Mouse (Mus musculus): ENCODE measurements around the gene Csnk1e. TPM values are rescaled to one million over a fixed set of nuclear protein-coding genes. Genes with fewer than 3 reads are reported as not detected.
A peak's percentile ranks its signal among the peaks of the same experiment; 100 is the strongest.

The Csnk1e gene
- polyA plus RNA-seq, 1 experiment from 2014 or later, result 64.3 TPM

DNA sequence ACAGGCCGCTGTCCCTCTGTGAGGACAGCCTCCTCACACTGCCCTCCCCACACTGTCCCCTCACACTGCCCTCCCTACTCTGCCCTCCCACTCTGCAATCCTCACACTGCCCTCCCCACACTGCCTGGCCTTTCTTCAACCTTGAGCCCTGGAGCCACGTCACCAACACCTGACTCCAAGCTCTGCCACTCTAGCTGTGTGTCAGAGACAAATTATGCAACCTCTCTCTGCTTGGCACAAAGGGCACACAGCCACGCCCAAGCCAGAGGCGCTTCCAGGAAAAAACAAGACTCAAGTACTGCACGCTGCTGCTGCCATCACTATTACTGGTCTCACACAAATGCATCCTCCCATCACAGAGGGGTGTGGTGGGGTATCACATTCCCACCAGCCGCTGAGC, 64.9 kb downstream of the Csnk1e start:
- Histone ChIP-seq H3K4me3 (ENCODE audit: low read depth, low read length) (no peak overlapping the region), H3K4me2 (replicated peaks; ENCODE audit: low read depth, low read length) (no peak overlapping the region), H3K27ac (ENCODE audit: low read length) (no peak overlapping the region), H3K9me3 (ENCODE audit: control insufficient read depth, low read depth, low read length) (no peaks in the 10 kb centered on the region), H3K27me3 (ENCODE audit: control insufficient read depth, insufficient read depth, low read length) (no peaks in the 10 kb centered on the region), H3K36me3 (ENCODE audit: control insufficient read depth, insufficient read depth, low read length) (peaks cover under 1% of the 10 kb centered on the region; the same call in 1 of the 2 replicates), H3K9ac (replicated peaks; ENCODE audit: low read depth, low read length) (no peak overlapping the region), H3K4me1 (ENCODE audit: control insufficient read depth, insufficient read depth, low read length) (peaks cover 59% of the 10 kb centered on the region)
- WGBS, result 73% methylated on average over 6 of the region's 6 CpGs
- no peak; the same call in 1 of the 2 replicates for ATAC-seq (ENCODE audit: insufficient number of reproducible peaks, insufficient read depth, low FRiP score, low read depth)

DNA sequence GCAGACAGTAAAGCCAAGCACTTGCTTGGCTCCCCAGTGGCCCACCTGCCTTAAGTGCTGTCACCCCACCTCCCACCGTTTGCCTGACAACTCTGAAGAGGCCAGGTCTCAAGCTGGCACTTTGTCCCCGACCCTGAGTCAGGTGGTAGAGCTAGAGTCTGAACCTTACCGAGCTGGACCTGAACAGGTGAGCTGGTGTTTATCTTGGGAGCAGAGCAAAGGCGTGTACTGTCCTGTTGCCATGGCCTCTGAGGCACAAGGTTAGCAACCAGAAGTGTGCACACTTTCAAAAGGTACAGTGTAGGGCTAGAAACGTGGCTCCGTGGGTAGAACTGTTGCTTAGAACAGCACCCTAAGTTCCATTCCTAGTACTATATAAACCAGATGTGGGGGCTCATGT, 67.2 kb downstream of the Csnk1e start:
- H3K27ac ChIP-seq (ENCODE audit: low read length), result no peak overlapping the region
- H3K27me3 ChIP-seq (ENCODE audit: control insufficient read depth, insufficient read depth, low read length), result no peaks in the 10 kb centered on the region
- H3K9ac ChIP-seq (replicated peaks; ENCODE audit: low read depth, low read length), result no peak overlapping the region
- H3K36me3 ChIP-seq (ENCODE audit: control insufficient read depth, insufficient read depth, low read length), result no peaks in the 10 kb centered on the region
- no peak overlapping the region for H3K4me3 ChIP-seq (ENCODE audit: low read depth, low read length)
- no peaks in the 10 kb centered on the region for H3K9me3 ChIP-seq (ENCODE audit: control insufficient read depth, low read depth, low read length)
- WGBS, result 45% methylated on average over 6 of the region's 6 CpGs
- 0 out of 2 replicates have a peak, but pooled peaks have one; percentile 29 for ATAC-seq (ENCODE audit: insufficient number of reproducible peaks, insufficient read depth, low FRiP score, low read depth)
- peaks cover 41% of the 10 kb centered on the region for H3K4me1 ChIP-seq (ENCODE audit: control insufficient read depth, insufficient read depth, low read length)
- no peak overlapping the region for H3K4me2 ChIP-seq (replicated peaks; ENCODE audit: low read depth, low read length)

DNA sequence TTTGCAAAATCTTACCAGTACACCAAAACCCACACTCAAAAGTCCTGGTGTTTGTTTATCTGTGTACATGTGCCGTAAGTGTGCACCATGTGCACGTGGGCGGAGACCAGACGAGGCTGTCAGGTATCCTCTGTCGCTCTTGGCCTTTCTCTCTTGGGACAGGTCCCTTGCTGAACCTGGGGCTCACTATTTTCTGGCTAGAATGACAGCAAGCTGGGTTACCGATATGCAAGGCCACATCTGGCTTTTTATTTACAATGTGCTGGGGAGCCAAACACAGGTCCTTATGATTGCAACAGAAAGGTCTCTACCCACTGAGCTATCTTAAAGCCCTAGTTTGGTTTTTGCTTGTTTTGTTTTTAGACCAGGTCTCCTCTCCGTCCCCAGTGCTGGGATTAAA, 67.8 kb downstream of the Csnk1e start:
- Histone ChIP-seq H3K4me1 (ENCODE audit: control insufficient read depth, insufficient read depth, low read length) (peaks cover 39% of the 10 kb centered on the region), H3K27me3 (ENCODE audit: control insufficient read depth, insufficient read depth, low read length) (no peaks in the 10 kb centered on the region), H3K36me3 (ENCODE audit: control insufficient read depth, insufficient read depth, low read length) (no peaks in the 10 kb centered on the region), H3K9ac (replicated peaks; ENCODE audit: low read depth, low read length) (no peak overlapping the region), H3K4me3 (ENCODE audit: low read depth, low read length) (no peak overlapping the region), H3K9me3 (ENCODE audit: control insufficient read depth, low read depth, low read length) (no peaks in the 10 kb centered on the region), H3K27ac (ENCODE audit: low read length) (no peak overlapping the region), H3K4me2 (replicated peaks; ENCODE audit: low read depth, low read length) (no peak overlapping the region)
- no peak for ATAC-seq (ENCODE audit: insufficient number of reproducible peaks, insufficient read depth, low FRiP score, low read depth)
- 82% methylated on average over 7 of the region's 7 CpGs for WGBS

DNA sequence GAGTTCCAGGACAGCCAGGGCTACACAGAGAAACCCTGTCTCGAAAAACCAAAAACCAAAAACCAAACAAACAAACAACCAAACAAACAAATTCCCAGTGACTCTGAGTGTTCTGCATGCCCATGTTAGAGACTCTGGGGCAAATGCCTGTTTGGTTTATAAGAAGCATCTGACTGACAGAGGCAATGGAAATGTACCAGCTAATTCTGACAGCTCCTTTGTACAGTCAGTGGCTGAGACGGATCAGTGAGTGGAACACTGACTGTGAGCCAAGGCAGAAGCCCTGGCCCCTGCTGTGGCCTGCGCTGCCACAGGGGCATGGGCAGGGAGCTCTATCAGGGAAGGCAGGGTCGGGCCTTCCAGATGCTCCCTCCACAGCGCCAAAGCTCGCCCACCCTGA, 68.3 kb downstream of the Csnk1e start:
- H3K4me1 ChIP-seq (ENCODE audit: control insufficient read depth, insufficient read depth, low read length), result peaks cover 34% of the 10 kb centered on the region
- no peaks in the 10 kb centered on the region for H3K36me3 ChIP-seq (ENCODE audit: control insufficient read depth, insufficient read depth, low read length)
- 85% methylated on average over 6 of the region's 6 CpGs for WGBS
- no peak overlapping the region for H3K27ac ChIP-seq (ENCODE audit: low read length)
- no peak overlapping the region for H3K9ac ChIP-seq (replicated peaks; ENCODE audit: low read depth, low read length)
- ATAC-seq (ENCODE audit: insufficient number of reproducible peaks, insufficient read depth, low FRiP score, low read depth), result no peak
- no peaks in the 10 kb centered on the region for H3K9me3 ChIP-seq (ENCODE audit: control insufficient read depth, low read depth, low read length)
- no peak overlapping the region for H3K4me3 ChIP-seq (ENCODE audit: low read depth, low read length)
- no peaks in the 10 kb centered on the region for H3K27me3 ChIP-seq (ENCODE audit: control insufficient read depth, insufficient read depth, low read length)
- no peak overlapping the region for H3K4me2 ChIP-seq (replicated peaks; ENCODE audit: low read depth, low read length)

DNA sequence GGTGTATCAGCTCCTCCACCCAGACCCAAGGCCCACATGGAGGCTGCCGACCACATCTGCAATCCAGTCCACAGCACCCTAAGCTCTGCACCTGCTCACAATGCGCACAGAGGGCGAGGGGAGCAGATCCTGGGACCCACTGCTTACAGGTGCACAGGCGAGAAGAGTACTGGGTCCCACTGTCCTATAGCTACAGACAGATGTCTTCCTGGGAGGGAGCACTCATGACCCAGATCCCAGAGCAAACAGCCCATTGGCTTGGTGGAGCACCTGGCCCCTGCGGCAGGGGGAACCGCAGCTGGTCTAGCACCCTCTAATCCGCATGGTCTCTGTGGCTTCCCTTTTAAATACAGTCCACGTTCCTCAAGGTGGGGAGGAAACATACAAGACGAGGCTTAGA, 73.7 kb downstream of the Csnk1e start:
- Histone ChIP-seq H3K9me3 (ENCODE audit: control insufficient read depth, low read depth, low read length) (no peaks in the 10 kb centered on the region), H3K4me2 (replicated peaks; ENCODE audit: low read depth, low read length) (no peak overlapping the region)
- ATAC-seq (ENCODE audit: insufficient number of reproducible peaks, insufficient read depth, low FRiP score, low read depth), result no peak

DNA sequence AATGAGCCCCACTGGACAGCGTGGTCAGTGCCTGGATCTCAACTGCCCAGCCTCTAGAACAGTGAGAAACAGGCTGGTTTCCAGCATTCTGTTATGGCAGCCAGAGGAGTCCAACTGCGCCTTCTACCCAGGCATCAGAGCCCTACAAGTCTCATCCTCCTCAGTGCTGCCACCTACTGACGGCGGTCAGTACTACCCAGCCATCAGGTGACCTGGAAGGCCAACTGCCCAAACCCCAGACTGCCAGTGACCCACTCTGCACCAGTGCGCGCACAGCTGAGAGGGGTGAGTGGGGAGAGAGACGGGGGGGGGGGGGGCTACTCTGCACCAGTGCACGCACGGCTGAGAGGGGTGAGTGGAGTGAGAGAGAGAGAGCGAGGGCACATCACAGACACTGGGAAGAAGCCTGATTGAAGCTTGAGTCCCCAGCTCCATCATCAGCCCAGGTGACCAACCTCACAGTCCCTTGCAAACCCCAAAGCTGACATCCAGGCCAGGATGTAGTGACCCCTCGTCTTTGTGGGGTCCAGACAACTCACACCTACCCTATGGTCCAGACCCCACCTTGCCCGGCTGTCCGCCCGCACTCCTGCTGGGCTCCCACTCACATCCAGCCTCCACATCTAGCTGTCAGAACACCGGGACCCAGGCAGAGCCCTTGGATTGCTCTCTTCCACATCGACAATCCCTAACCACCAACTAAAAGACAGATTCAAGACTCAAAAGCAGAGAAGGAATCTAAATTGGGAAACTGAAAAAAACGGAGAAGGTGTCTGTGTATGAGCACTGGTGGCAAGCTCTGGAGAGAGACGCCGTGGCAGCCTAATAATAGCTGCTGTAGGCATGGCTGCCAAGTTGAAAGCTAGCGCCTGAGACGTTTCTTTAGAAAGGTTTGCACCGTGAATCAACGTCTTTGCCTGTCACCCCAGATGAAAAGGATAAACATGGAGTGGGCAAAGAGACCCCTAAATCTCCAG, 74.6 kb downstream of the Csnk1e start:
- WGBS, result 57% methylated on average over 19 of the region's 23 CpGs
- H3K27ac ChIP-seq (ENCODE audit: low read length), result no peak overlapping the region
- 0 out of 2 replicates have a peak, but pooled peaks cover 4% of the 10 kb centered on the region for H3K4me1 ChIP-seq (ENCODE audit: control insufficient read depth, insufficient read depth, low read length)
- peaks cover 24% of the 10 kb centered on the region for H3K36me3 ChIP-seq (ENCODE audit: control insufficient read depth, insufficient read depth, low read length)
- H3K4me3 ChIP-seq (ENCODE audit: low read depth, low read length), result no peak overlapping the region
- ATAC-seq (ENCODE audit: insufficient number of reproducible peaks, insufficient read depth, low FRiP score, low read depth), result peak; percentile 61; the same call in 1 of the 2 replicates
- H3K4me2 ChIP-seq (replicated peaks; ENCODE audit: low read depth, low read length), result no peak overlapping the region
- H3K9ac ChIP-seq (replicated peaks; ENCODE audit: low read depth, low read length), result no peak overlapping the region
- no peaks in the 10 kb centered on the region for H3K27me3 ChIP-seq (ENCODE audit: control insufficient read depth, insufficient read depth, low read length)
- no peaks in the 10 kb centered on the region for H3K9me3 ChIP-seq (ENCODE audit: control insufficient read depth, low read depth, low read length)

More for the DNA sequence above, 73.7 kb downstream of the Csnk1e start:
- H3K27me3 ChIP-seq (ENCODE audit: control insufficient read depth, insufficient read depth, low read length), result no peaks in the 10 kb centered on the region
- H3K36me3 ChIP-seq (ENCODE audit: control insufficient read depth, insufficient read depth, low read length), result peaks cover 17% of the 10 kb centered on the region
- WGBS, result 83% methylated on average over 9 of the region's 9 CpGs
- no peak overlapping the region for H3K27ac ChIP-seq (ENCODE audit: low read length)
- no peak overlapping the region for H3K4me3 ChIP-seq (ENCODE audit: low read depth, low read length)
- no peak overlapping the region for H3K9ac ChIP-seq (replicated peaks; ENCODE audit: low read depth, low read length)
- H3K4me1 ChIP-seq (ENCODE audit: control insufficient read depth, insufficient read depth, low read length), result 0 out of 2 replicates have a peak, but pooled peaks cover 4% of the 10 kb centered on the region

DNA sequence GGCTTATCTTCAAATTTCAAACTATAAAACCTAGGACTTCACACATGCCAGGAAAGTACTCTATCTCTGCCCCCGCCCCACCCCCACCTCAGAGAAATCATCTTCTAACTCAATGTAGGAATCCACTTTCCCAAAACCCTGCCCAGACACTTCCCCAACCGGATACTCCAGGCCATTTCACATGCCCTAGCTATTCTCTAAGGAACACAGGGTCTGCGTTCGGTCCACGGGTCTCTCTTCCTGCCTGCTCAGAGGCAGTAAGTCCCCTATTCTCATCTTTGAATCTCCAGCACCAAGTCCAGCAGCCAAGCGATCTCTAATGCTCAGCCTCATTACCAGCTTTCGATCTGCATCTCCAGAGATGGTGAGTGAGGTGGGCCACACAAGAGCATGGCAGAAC, 75.7 kb downstream of the Csnk1e start:
- no peak for ATAC-seq (ENCODE audit: insufficient number of reproducible peaks, insufficient read depth, low FRiP score, low read depth)
- Histone ChIP-seq H3K27ac (ENCODE audit: low read length) (no peak overlapping the region), H3K9ac (replicated peaks; ENCODE audit: low read depth, low read length) (no peak overlapping the region), H3K9me3 (ENCODE audit: control insufficient read depth, low read depth, low read length) (no peaks in the 10 kb centered on the region), H3K4me2 (replicated peaks; ENCODE audit: low read depth, low read length) (no peak overlapping the region), H3K4me3 (ENCODE audit: low read depth, low read length) (no peak overlapping the region), H3K27me3 (ENCODE audit: control insufficient read depth, insufficient read depth, low read length) (no peaks in the 10 kb centered on the region), H3K36me3 (ENCODE audit: control insufficient read depth, insufficient read depth, low read length) (peaks cover 27% of the 10 kb centered on the region), H3K4me1 (ENCODE audit: control insufficient read depth, insufficient read depth, low read length) (0 out of 2 replicates have a peak, but pooled peaks cover 4% of the 10 kb centered on the region)
- 90% methylated on average over 7 of the region's 7 CpGs for WGBS

DNA sequence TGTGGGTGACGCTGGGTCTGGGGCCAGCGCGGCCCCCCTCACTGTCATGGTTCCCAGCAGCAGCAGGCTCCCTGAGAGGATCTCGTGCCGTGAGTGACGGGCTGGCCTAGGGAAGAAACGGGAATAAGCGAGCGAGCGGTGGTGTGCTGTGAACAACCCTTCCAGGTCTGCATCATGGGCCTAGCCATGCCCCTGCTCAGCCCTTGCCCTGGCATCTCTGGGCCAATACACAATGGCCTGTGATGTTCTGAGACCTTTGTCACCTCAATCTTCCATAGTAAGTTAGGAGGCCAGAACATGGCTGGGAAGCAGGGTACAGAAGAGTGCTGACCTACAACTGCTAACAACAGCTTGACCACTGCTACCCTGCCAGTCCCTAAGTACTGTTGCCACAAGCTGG, 76.8 kb downstream of the Csnk1e start:
- H3K27me3 ChIP-seq (ENCODE audit: control insufficient read depth, insufficient read depth, low read length), result no peaks in the 10 kb centered on the region
- H3K4me3 ChIP-seq (ENCODE audit: low read depth, low read length), result no peak overlapping the region
- 97% methylated on average over 10 of the region's 10 CpGs for WGBS
- peaks cover 27% of the 10 kb centered on the region for H3K36me3 ChIP-seq (ENCODE audit: control insufficient read depth, insufficient read depth, low read length)
- H3K4me2 ChIP-seq (replicated peaks; ENCODE audit: low read depth, low read length), result no peak overlapping the region
- H3K4me1 ChIP-seq (ENCODE audit: control insufficient read depth, insufficient read depth, low read length), result 0 out of 2 replicates have a peak, but pooled peaks cover 4% of the 10 kb centered on the region
- ATAC-seq (ENCODE audit: insufficient number of reproducible peaks, insufficient read depth, low FRiP score, low read depth), result no peak
- no peak overlapping the region for H3K27ac ChIP-seq (ENCODE audit: low read length)
- no peak overlapping the region for H3K9ac ChIP-seq (replicated peaks; ENCODE audit: low read depth, low read length)
- no peaks in the 10 kb centered on the region for H3K9me3 ChIP-seq (ENCODE audit: control insufficient read depth, low read depth, low read length)

Data from stomach, embryonic 14.5 days (tissue).